Mouse (Mus musculus) ovary, adult 10 weeks (tissue): ENCODE results near the gene Olfr772. TPM values are rescaled to one million over a fixed set of nuclear protein-coding genes. Genes with fewer than 3 reads are reported as not detected.

Experiments
- polyA plus RNA-seq: library from polyadenylated mRNA; stranded (reverse); fragments of 350-450 nt; fragmentation: Illumina TruSeq; extraction: RNeasy Lipid Tissue Mini Kit (QIAGEN cat#74804); gene quantifications from one replicate; pipeline ENCODE4 v1.2.3, GENCODE M21; 2014

Olfr772 gene
- polyA plus RNA-seq = not detected

GRCm38 (mm10) chr10:129177821-129178220 lies at the start of gene Olfr772:
Gene Olfr772 (minus strand): TSS chr10:129177921.

GRCm38 (mm10) chr10:129187319-129187718 lies 9.6 kb upstream of the Olfr772 start, which contains the start of gene Olfr773:
Gene Olfr773 (minus strand): TSS chr10:129187419.

GRCm38 (mm10) chr10:129164651-129165050 lies 13.1 kb downstream of the Olfr772 start, which contains the start of gene Olfr771:
Gene Olfr771 (minus strand): TSS chr10:129164751.

GRCm38 (mm10) chr10:129138898-129139297 lies 38.8 kb downstream of the Olfr772 start, which contains the start of gene Olfr770:
Gene Olfr770 (minus strand): TSS chr10:129138998.

Other genes with a start within 250 kb of the Olfr772 start
- 0.17 TPM for gene Itga7, start 244.1 kb downstream of the Olfr772 start, polyA plus RNA-seq
- not detected for gene Mettl7b, start 216.9 kb downstream of the Olfr772 start, polyA plus RNA-seq
- gene Olfr9, start 188.5 kb downstream of the Olfr772 start, polyA plus RNA-seq = not detected
- not detected for gene Olfr763, start 167.1 kb downstream of the Olfr772 start, polyA plus RNA-seq
- not detected for gene Olfr764-ps1, start 138.0 kb downstream of the Olfr772 start, polyA plus RNA-seq
- not detected for gene Olfr765, start 127.9 kb downstream of the Olfr772 start, polyA plus RNA-seq
- not detected for gene Olfr766-ps1, start 108.9 kb downstream of the Olfr772 start, polyA plus RNA-seq
- not detected for gene Olfr767, start 95.0 kb downstream of the Olfr772 start, polyA plus RNA-seq
- gene Olfr768, start 78.5 kb downstream of the Olfr772 start, polyA plus RNA-seq = not detected
- gene Olfr769, start 60.1 kb downstream of the Olfr772 start, polyA plus RNA-seq = not detected
- gene Olfr770, start 38.9 kb downstream of the Olfr772 start, polyA plus RNA-seq = not detected
- not detected for gene Olfr771, start 13.2 kb downstream of the Olfr772 start, polyA plus RNA-seq
- not detected for gene Olfr773, start 9.5 kb upstream of the Olfr772 start, polyA plus RNA-seq
- gene Olfr774, start 58.3 kb upstream of the Olfr772 start, polyA plus RNA-seq = not detected
- gene Olfr775, start 70.5 kb upstream of the Olfr772 start, polyA plus RNA-seq = not detected
- gene Olfr776, start 81.2 kb upstream of the Olfr772 start, polyA plus RNA-seq = not detected
- not detected for gene Olfr777, start 93.6 kb upstream of the Olfr772 start, polyA plus RNA-seq
- gene Olfr780, start 140.2 kb upstream of the Olfr772 start, polyA plus RNA-seq = not detected
- gene Olfr781, start 150.9 kb upstream of the Olfr772 start, polyA plus RNA-seq = not detected
- gene Olfr782, start 170.9 kb upstream of the Olfr772 start, polyA plus RNA-seq = not detected
- not detected for gene Olfr784, start 206.2 kb upstream of the Olfr772 start, polyA plus RNA-seq
- not detected for gene Olfr785, start 227.5 kb upstream of the Olfr772 start, polyA plus RNA-seq
- not detected for gene Olfr786, start 249.4 kb upstream of the Olfr772 start, polyA plus RNA-seq